Mouse (Mus musculus) bone marrow, adult 2 months (tissue): Measurements from ENCODE around the gene Prss12.

ENCODE experiments used
- CTCF ChIP-seq: fragments of 200-500 bp; IDR thresholded peaks from 2 replicates; pipeline ENCODE4 v1.5.1; 2011; ENCODE audit warnings: low read length, control low read depth; ENCODE audit not compliant: control insufficient read depth, insufficient read depth
- POLR2A ChIP-seq: fragments of 200-500 bp; IDR thresholded peaks from 2 replicates; pipeline ENCODE4 v1.6.1; 2011; ENCODE audit warnings: low read depth, mild to moderate bottlenecking, control low read depth, low read length, borderline replicate concordance; ENCODE audit not compliant: control insufficient read depth

DNA sequence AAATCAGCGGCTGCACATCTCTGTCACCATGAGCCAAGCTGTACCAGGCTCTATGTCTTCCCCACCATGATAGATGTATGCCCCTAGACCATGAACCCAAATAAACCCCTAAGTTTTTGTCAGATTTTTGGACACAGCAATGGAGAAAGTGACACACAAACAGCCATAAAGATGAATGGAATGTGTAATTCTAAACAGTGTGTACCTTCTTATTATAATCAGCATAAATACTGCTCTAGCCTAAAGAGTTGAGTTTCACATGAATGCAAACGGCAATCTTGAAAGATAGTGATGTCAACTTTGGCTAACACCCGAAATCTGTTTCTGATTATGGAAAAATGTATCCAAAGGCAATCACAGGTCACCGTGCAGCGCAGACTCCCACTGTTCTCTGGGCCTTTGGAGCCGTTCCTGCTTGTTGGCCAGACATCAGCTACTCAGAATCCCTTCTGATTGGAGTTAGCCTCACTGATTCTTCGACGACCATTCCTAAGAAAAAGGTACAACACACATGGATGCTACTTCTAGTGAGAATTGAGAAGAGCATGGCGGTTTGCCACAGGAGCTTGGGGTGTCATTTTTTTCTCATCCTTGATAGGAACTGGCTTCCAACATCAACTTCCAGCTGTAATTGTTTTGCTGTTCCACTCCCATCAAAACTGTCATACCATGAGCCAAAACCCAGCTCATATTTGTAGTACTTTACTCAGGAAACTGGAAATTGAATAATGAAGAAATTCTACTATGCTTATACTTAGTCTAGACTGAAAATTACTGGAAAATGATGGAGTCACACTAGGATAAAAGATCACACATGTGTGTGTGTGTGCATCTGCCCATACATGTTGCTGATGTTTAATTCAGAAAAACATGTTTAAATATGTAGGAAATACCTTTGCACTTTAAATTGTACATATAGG, 48.9 kb upstream of the Prss12 start:
- TF ChIP-seq POLR2A (no peak), CTCF (no peak)
